Mouse (Mus musculus) limb, embryonic 13.5 days (tissue): Measurements from ENCODE around the gene Rhot1. TPM values are rescaled to one million over a fixed set of nuclear protein-coding genes. Genes with fewer than 3 reads are reported as not detected.

Experiments used
- ATAC-seq: fragments of 200-750 bp; cut with Nextera tagmentation; 2 replicates; pipeline ENCODE4 v1.8.0; 2017; ENCODE audit warnings: low read depth, moderate number of reproducible peaks, moderate TSS enrichment; ENCODE audit not compliant: low FRiP score
- H3K27ac ChIP-seq: fragments of 300-500 bp; sonication (generic); 2 replicates; pipeline ENCODE4 v1.5.1; 2015; ENCODE audit warnings: inconsistent platforms, mild to moderate bottlenecking, moderate library complexity
- H3K27me3 ChIP-seq: fragments of 300-500 bp; sonication (generic); 2 replicates; pipeline ENCODE4 v1.6.1; 2015; ENCODE audit warnings: mild to moderate bottlenecking, inconsistent platforms
- H3K36me3 ChIP-seq: fragments of 300-500 bp; sonication (generic); 2 replicates; pipeline ENCODE4 v1.6.1; 2015; ENCODE audit warnings: inconsistent platforms, mild to moderate bottlenecking, moderate library complexity
- H3K4me1 ChIP-seq: fragments of 300-500 bp; sonication (generic); 2 replicates; pipeline ENCODE4 v1.6.1; 2015; ENCODE audit warnings: inconsistent platforms
- H3K4me2 ChIP-seq: fragments of 300-500 bp; sonication (generic); replicated peaks from 2 replicates; pipeline ENCODE4 v1.6.1; 2015; ENCODE audit warnings: inconsistent platforms, mild to moderate bottlenecking, moderate library complexity
- H3K4me3 ChIP-seq: fragments of 300-500 bp; sonication (generic); 2 replicates; pipeline ENCODE4 v1.5.1; 2015; ENCODE audit warnings: moderate library complexity, mild to moderate bottlenecking, inconsistent platforms
- H3K9ac ChIP-seq: fragments of 300-500 bp; sonication (generic); 2 replicates; pipeline ENCODE4 v1.6.1; 2015; ENCODE audit warnings: mild to moderate bottlenecking, inconsistent platforms
- H3K9me3 ChIP-seq: fragments of 300-500 bp; sonication (generic); 2 replicates; pipeline ENCODE4 v1.6.1; 2016; ENCODE audit warnings: inconsistent platforms
- WGBS: fragments of 180-500 bp; shearing (Covaris S2); methylation state at CpG from one replicate; pipeline ENCODE4 v1.1.7; 2015; 5-methylcytosine and 5-hydroxymethylcytosine counted together
- polyA plus RNA-seq: library from polyadenylated mRNA; unstranded; fragments of >200 nt; fragmentation: Nextera tagmentation; extraction: Ambion mirVana; gene quantifications from 2 replicates; pipeline ENCODE4 v1.2.1, GENCODE M21; 2015

Gene Rhot1
- polyA plus RNA-seq, 1 experiment from 2014 or later = 55.8 TPM

DNA sequence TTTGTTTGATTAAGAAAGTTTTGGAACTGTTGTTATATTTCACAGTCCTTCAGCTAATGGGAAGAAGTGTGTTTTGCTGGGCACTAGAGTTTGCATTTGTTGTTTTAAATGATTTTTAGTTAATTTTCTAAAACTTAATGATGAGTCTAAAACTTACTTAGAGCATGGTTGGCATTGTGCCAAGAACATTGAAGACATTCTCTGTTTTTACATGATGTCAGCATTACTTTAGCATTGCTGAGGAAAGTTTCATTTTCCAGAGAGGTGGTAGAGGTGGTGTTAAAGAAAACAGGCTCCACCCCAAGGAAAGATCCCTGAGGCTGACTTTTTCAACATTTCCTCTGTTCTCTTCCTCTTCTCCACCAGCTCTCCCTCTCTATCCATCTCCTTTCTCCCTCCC is 38.2 kb downstream of the Rhot1 start:
- ATAC-seq = no peak
- Histone ChIP-seq H3K27ac (no peak overlapping the region), H3K27me3 (no peaks in the 10 kb centered on the region), H3K4me1 (no peaks in the 10 kb centered on the region), H3K4me2 (no peak overlapping the region), H3K36me3 (peaks cover 86% of the 10 kb centered on the region), H3K9me3 (no peaks in the 10 kb centered on the region), H3K4me3 (no peak overlapping the region), H3K9ac (no peak overlapping the region)

GRCm38 (mm10) chr11:80248531-80248930 is 39.7 kb downstream of the Rhot1 start:
- Histone ChIP-seq H3K4me3 (no peak overlapping the region), H3K4me2 (no peak overlapping the region), H3K36me3 (peaks cover 79% of the 10 kb centered on the region), H3K27me3 (no peaks in the 10 kb centered on the region), H3K4me1 (no peaks in the 10 kb centered on the region), H3K9me3 (no peaks in the 10 kb centered on the region), H3K27ac (no peak overlapping the region), H3K9ac (no peak overlapping the region)
- WGBS = 93% methylated on average over 3 of the region's 3 CpGs
- ATAC-seq = no peak

DNA sequence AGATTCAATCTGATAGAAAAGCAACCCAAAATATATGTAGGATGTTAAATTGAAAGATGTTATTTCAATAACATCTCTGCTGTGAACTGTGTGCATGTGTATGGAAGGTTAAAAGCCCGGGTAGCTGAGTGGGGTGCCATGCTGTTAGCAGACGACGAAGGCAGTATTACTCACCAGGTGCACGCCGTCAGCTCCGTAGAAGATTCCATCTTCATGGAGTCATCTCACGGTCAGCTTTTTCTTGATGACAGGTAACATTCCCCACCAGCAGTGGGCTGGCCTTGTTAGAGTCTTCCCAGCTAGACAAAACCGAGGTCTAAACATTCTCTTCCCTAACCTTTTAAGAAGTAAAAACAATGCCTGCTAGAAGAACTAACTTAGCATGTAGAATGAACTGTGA is 55.3 kb downstream of the Rhot1 start:
- no peak overlapping the region for H3K4me2 ChIP-seq
- H3K9ac ChIP-seq = no peak overlapping the region
- H3K4me1 ChIP-seq = no peaks in the 10 kb centered on the region
- H3K4me3 ChIP-seq = no peak overlapping the region
- H3K36me3 ChIP-seq = peaks cover 61% of the 10 kb centered on the region
- no peak overlapping the region for H3K27ac ChIP-seq
- ATAC-seq = no peak
- WGBS = 93% methylated on average over 8 of the region's 8 CpGs
- no peaks in the 10 kb centered on the region for H3K9me3 ChIP-seq
- H3K27me3 ChIP-seq = no peaks in the 10 kb centered on the region

GRCm38 (mm10) chr11:80271096-80271495 is 62.3 kb downstream of the Rhot1 start:
- Histone ChIP-seq H3K4me2 (no peak overlapping the region), H3K27ac (no peak overlapping the region), H3K36me3 (peaks cover 14% of the 10 kb centered on the region), H3K9ac (no peak overlapping the region), H3K27me3 (no peaks in the 10 kb centered on the region), H3K4me3 (no peak overlapping the region), H3K4me1 (no peaks in the 10 kb centered on the region), H3K9me3 (peaks cover 9% of the 10 kb centered on the region; the same call in 1 of the 2 replicates)
- 82% methylated on average over 5 of the region's 5 CpGs for WGBS
- ATAC-seq = no peak

DNA sequence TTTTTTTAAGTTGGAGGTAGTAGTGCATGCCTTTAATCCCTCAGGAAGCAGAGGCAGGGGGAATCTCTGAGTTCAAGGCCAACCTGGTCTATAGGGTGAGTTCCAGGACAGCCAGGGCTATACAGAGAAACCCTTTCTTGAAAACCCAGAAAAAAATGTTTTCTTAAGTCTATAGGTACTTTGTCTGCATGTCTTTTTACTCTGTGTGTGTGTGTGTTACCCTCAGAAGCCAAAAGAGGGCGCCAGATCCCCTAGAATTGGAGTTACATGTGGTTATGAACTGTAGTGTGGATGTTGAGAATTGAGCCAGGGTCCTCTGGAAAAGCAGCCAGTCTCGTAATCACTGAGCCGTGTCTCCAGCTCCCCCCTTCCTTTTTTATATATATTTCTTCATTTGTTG is 66.2 kb downstream of the Rhot1 start:
- Histone ChIP-seq H3K36me3 (no peaks in the 10 kb centered on the region), H3K4me2 (no peak overlapping the region), H3K9me3 (peaks cover 9% of the 10 kb centered on the region; the same call in 1 of the 2 replicates), H3K4me3 (no peak overlapping the region), H3K4me1 (no peaks in the 10 kb centered on the region), H3K27me3 (no peaks in the 10 kb centered on the region), H3K27ac (no peak overlapping the region), H3K9ac (no peak overlapping the region)
- ATAC-seq = no peak
- WGBS = 59% methylated on average over 3 of the region's 3 CpGs

DNA sequence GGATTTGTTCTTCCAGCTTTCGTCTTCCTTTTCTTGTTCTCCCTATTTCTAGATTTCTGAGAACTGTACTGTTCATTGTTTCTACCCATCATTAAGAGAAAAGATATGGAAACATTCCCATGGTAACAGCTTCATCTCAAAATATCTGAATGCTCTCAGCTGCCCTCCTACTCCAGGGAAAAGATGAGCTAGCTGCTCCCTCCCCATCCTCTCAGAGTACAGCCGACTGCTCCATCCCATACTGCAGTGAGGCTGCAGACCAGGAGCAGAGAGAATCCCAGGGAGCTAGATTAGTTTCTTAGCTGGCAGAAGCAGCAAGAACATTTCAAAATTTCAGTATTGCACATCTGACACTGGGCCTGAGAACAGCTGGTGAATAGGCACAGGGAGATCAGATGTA is 69.2 kb downstream of the Rhot1 start:
- Histone ChIP-seq H3K4me3 (no peak overlapping the region), H3K4me1 (no peaks in the 10 kb centered on the region), H3K9me3 (peaks cover 9% of the 10 kb centered on the region; the same call in 1 of the 2 replicates), H3K27ac (no peak overlapping the region), H3K36me3 (no peaks in the 10 kb centered on the region), H3K27me3 (no peaks in the 10 kb centered on the region), H3K9ac (no peak overlapping the region), H3K4me2 (no peak overlapping the region)
- WGBS = 59% methylated on average over 2 of the region's 2 CpGs
- no peak for ATAC-seq

GRCm38 (mm10) chr11:80283786-80284185 is 75.0 kb downstream of the Rhot1 start:
- Histone ChIP-seq H3K9me3 (no peaks in the 10 kb centered on the region), H3K4me3 (no peak overlapping the region), H3K4me2 (no peak overlapping the region), H3K27me3 (no peaks in the 10 kb centered on the region), H3K27ac (no peak overlapping the region), H3K36me3 (no peaks in the 10 kb centered on the region), H3K9ac (no peak overlapping the region), H3K4me1 (peaks cover 4% of the 10 kb centered on the region; the same call in 1 of the 2 replicates)
- WGBS = 77% methylated on average over 3 of the region's 3 CpGs
- no peak for ATAC-seq

- Histone ChIP-seq H3K4me2 (no peak overlapping the region), H3K27me3 (0 out of 2 replicates have a peak, but pooled peaks cover 2% of the 10 kb centered on the region)
Measured at GRCm38 (mm10) chr11:80284641-80285040, 75.8 kb downstream of the Rhot1 start.

GRCm38 (mm10) chr11:80287150-80287549 is 78.3 kb downstream of the Rhot1 start:
- Histone ChIP-seq H3K27ac (no peak overlapping the region), H3K36me3 (no peaks in the 10 kb centered on the region), H3K4me3 (no peak overlapping the region), H3K9me3 (0 out of 2 replicates have a peak, but pooled peaks cover 5% of the 10 kb centered on the region), H3K4me1 (peaks cover 20% of the 10 kb centered on the region), H3K27me3 (0 out of 2 replicates have a peak, but pooled peaks cover 2% of the 10 kb centered on the region), H3K4me2 (no peak overlapping the region), H3K9ac (no peak overlapping the region)
- WGBS = 18% methylated on average over 5 of the region's 5 CpGs
- no peak for ATAC-seq

More at GRCm38 (mm10) chr11:80284641-80285040, 75.8 kb downstream of the Rhot1 start:
- Histone ChIP-seq H3K36me3 (no peaks in the 10 kb centered on the region), H3K9me3 (no peaks in the 10 kb centered on the region), H3K4me3 (no peak overlapping the region), H3K9ac (no peak overlapping the region), H3K4me1 (peaks cover 8% of the 10 kb centered on the region), H3K27ac (no peak overlapping the region)
- WGBS = 43% methylated on average over 6 of the region's 6 CpGs
- no peak for ATAC-seq

DNA sequence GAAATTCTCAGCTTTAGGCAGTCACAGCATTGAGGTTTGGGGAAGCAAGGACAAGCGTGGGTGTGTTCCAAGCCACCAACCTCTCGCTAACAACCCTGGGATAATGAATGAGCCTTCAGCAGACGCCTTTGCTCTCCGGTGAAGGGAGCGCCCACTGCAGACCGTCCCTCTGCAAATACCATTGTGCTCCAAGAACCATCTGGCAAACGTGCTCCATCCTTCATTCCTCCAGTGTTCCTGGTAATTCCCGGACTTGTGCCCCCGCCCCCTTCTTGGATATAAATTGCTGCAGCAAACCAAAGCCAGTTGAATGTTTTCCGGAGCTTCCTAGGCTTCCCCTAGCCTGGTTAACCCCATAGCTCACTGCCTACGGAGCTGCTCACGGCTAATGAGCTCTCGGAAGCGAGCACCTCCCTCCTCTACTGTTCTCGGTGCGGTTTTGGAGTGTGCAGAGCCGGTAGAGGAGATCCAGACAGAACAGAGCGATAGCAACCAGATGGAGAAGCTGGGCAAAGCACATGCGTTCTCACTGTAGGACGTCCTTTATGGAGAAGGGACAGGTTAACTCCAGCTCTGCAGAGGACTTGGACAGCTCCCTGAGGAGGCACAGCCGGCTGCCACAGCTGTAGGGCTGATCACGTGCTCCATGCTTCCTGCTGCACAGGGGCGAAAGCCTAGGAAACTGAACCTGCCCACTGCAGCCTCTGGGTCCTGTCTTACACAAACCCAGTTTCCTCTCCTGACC is 81.1 kb downstream of the Rhot1 start:
- H3K4me2 ChIP-seq = peak overlapping the region; percentile 66
- H3K27me3 ChIP-seq = peaks cover 9% of the 10 kb centered on the region
- ATAC-seq = peak; percentile 90
- 0 out of 2 replicates have a peak, but pooled peaks cover 5% of the 10 kb centered on the region for H3K9me3 ChIP-seq
- peak overlapping the region; percentile 34 for H3K4me3 ChIP-seq
- peaks cover 17% of the 10 kb centered on the region for H3K4me1 ChIP-seq
- peak overlapping the region; percentile 52; the same call in 1 of the 2 replicates for H3K27ac ChIP-seq
- no peaks in the 10 kb centered on the region for H3K36me3 ChIP-seq
- WGBS = 1% methylated on average over 23 of the region's 23 CpGs
- 0 out of 2 replicates have a peak overlapping the region, but pooled peaks have one; percentile 9 for H3K9ac ChIP-seq

DNA sequence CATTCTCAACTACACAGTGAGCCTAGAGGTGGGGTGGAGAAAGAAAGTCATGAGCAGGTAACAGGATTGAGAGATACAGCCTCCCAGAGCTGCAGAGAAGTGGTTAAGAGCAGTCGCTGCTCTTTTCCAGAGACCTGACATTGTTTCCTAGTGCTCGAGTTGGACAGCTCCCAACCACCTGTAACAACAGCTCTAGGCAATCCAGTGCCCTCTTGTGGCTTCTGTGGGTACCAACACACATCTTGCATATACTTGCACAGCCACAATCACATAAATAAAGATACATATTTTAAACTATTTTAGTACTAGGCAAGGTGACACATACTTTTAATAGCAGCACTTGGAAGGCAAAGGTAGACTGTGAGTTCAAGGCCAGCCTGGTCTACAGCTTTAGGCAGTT is 82.2 kb downstream of the Rhot1 start:
- peaks cover 25% of the 10 kb centered on the region for H3K4me1 ChIP-seq
- no peaks in the 10 kb centered on the region for H3K36me3 ChIP-seq
- H3K27me3 ChIP-seq = peaks cover 20% of the 10 kb centered on the region
- H3K4me3 ChIP-seq = no peak overlapping the region
- no peak overlapping the region for H3K9ac ChIP-seq
- no peak overlapping the region for H3K27ac ChIP-seq
- H3K4me2 ChIP-seq = no peak overlapping the region
- ATAC-seq = no peak
- WGBS = 82% methylated on average over 2 of the region's 2 CpGs
- H3K9me3 ChIP-seq = 0 out of 2 replicates have a peak, but pooled peaks cover 5% of the 10 kb centered on the region

DNA sequence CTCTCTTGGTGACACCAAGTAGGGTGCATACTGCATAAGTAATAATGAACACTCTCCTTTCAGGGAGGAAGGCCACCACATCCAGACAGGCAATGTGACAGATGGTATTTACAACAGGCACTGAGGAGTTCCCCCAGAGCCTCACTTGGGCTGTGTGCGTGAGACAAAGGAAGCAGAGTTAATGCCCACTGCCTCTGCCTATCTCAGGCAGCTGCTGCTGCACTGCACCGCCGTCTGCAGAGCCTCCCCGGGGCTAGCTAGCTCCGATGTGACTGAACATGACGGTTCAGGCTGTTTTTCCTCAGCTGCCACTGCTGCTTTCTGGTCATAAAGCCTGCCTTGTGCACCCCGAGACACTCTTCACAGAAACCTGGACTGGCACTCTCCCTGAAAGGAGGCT is 83.6 kb downstream of the Rhot1 start:
- Histone ChIP-seq H3K36me3 (no peaks in the 10 kb centered on the region), H3K4me2 (no peak overlapping the region), H3K9ac (no peak overlapping the region), H3K4me3 (no peak overlapping the region), H3K4me1 (peaks cover 25% of the 10 kb centered on the region), H3K9me3 (0 out of 2 replicates have a peak, but pooled peaks cover 5% of the 10 kb centered on the region), H3K27ac (no peak overlapping the region), H3K27me3 (peaks cover 33% of the 10 kb centered on the region)
- WGBS = 33% methylated on average over 7 of the region's 7 CpGs
- ATAC-seq = no peak
